Mouse (Mus musculus): ENCODE data around the gene Wipf1.

Gene Wipf1

GRCm38 (mm10) chr2:73385172-73385571 lies 144.4 kb downstream of the Wipf1 start:
- DNase-seq (ENCODE audit: low spot score), result no peak

DNA sequence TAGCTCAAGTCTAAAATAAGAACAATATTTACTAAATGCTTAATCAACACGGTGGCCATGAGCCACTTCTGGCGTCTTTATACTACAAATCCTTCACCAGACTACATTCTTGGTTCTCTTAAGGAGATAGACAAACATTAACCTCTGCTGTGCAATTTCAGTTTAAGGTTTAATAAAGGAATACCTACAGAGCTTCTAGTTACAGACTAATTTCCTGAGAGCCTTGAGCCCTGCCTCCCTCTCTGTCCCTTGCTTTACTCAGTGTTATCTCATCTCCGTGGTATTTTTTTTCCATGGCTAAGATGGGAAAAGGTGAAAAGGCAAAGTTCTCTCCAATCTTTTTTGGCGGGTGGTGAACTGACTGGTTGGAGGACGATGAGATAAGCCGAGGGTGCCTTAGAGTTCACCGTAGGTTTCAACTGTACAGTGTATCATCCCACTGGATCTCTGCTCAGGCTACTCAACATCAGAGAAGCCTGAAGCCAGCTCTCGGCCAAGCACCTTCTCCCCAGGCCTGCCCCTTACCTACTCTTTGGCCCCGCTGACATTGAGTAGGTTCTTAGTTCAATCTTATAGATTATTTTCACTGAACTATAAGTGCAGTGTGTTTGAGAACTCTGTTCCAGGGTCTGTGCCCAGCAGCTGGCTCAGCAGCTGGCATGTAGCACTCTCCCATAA lies 149.1 kb downstream of the Wipf1 start:
- no peak for DNase-seq (ENCODE audit: low spot score)

DNA sequence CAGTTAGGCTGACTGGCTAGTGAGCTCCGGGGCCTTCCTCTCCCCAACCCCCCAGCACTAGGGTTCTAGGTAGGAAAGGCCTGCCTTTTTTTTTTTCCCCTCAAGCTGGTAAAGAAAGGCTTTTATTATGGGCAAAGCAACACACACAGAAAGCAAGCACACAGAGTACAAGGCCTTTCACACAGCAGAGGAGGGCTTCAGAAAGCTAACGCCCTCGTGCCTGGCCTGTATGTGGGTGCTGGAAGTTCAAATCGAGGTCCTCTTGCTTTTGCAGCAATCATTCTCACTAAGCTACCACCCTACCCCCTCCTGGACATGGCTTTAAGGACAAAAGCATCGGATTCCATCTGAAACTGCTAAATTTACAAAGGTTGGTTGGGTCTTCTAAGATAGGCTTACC lies 149.9 kb downstream of the Wipf1 start:
- DNase-seq (ENCODE audit: low spot score), result no peak

All from retina, embryonic 14.5 days (tissue).